ENCODE assay signal across 20 mouse cellular contexts in the genomic region with DNA sequence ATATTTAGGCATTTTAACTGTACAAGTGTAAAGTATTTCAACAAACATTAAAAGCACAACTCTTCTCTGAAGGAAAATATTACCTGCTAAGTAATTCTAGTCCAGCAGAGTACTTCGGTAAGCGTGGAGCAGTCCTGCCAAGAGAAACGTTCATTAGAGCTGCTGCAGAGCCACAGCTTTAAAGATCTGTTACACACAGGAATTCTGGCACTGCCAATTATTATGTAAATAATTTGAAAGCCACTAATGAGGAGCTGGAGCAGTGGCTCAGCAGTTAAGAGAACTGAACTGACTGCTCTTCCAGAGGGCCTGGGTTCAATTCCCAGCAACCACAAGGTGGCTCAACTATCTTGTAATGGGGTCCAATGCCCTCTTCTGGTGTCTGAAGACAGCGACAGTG.
"Had no signal": no experiment of that assay in that cellular context is flagged by ENCODE, and none has a peak within 500 bp of the region (broad histone marks: within the 10 kb centered on the region; RNA-seq: fewer than 3 reads in every experiment).

No protein-coding gene starts in this region.

- DNase-seq: kidney, adult 8-10 months; kidney, postnatal 10 days; kidney, postnatal 36 days; layer of hippocampus, postnatal 36 days; liver; lung, adult 18-20 months; thymus, adult 2 months; thymus, postnatal 14 days; thymus, postnatal 4 days had no signal

- H3K27me3 ChIP-seq: kidney, embryonic 15.5 days; limb, embryonic 12.5 days; liver, embryonic 12.5 days; liver, embryonic 15.5 days; midbrain, embryonic 12.5 days; midbrain, embryonic 15.5 days; neural tube, embryonic 12.5 days; neural tube, embryonic 15.5 days had no signal

- ATAC-seq: liver, embryonic 12.5 days; midbrain, embryonic 15.5 days had no signal

- H3K27ac ChIP-seq: kidney, embryonic 15.5 days; left cerebral cortex, adult 2 months; limb, embryonic 12.5 days; liver, embryonic 12.5 days; liver, embryonic 15.5 days; macrophage; midbrain, embryonic 12.5 days; midbrain, embryonic 15.5 days; neural tube, embryonic 12.5 days; neural tube, embryonic 15.5 days; stomach, postnatal 0 days had no signal

- H3K9me3 ChIP-seq: kidney, embryonic 15.5 days; limb, embryonic 12.5 days; liver, embryonic 12.5 days; liver, embryonic 15.5 days; midbrain, embryonic 12.5 days; midbrain, embryonic 15.5 days; neural tube, embryonic 12.5 days; neural tube, embryonic 15.5 days had no signal

- H3K9ac ChIP-seq: kidney, embryonic 15.5 days; limb, embryonic 12.5 days; liver, embryonic 12.5 days; liver, embryonic 15.5 days; midbrain, embryonic 12.5 days; midbrain, embryonic 15.5 days; neural tube, embryonic 12.5 days; neural tube, embryonic 15.5 days had no signal

- H3K4me2 ChIP-seq: kidney, embryonic 15.5 days; limb, embryonic 12.5 days; liver, embryonic 12.5 days; liver, embryonic 15.5 days; midbrain, embryonic 12.5 days; midbrain, embryonic 15.5 days; neural tube, embryonic 12.5 days; neural tube, embryonic 15.5 days had no signal

- H3K4me1 ChIP-seq: liver, embryonic 12.5 days; midbrain, embryonic 12.5 days; midbrain, embryonic 15.5 days; neural tube, embryonic 12.5 days had no signal

- H3K4me3 ChIP-seq: kidney, embryonic 15.5 days; left cerebral cortex, adult 2 months; limb, embryonic 12.5 days; liver, embryonic 12.5 days; liver, embryonic 15.5 days; midbrain, embryonic 12.5 days; midbrain, embryonic 15.5 days; neural tube, embryonic 12.5 days; neural tube, embryonic 15.5 days had no signal
